Mouse (Mus musculus) brain, embryonic 14.5 days (tissue): ENCODE results near the gene Camk2g.

Source experiments
- CTCF ChIP-seq: fragments of 200-500 bp; IDR thresholded peaks from 2 replicates; pipeline ENCODE4 v1.5.1; 2012; ENCODE audit warnings: inconsistent platforms, mild to moderate bottlenecking, moderate library complexity, borderline replicate concordance; ENCODE audit not compliant: insufficient read depth, insufficient read length; ENCODE audit errors: extremely low read depth
- POLR2A ChIP-seq: fragments of 200-500 bp; IDR thresholded peaks from 2 replicates; pipeline ENCODE4 v1.6.1; 2012; ENCODE audit warnings: mild to moderate bottlenecking, inconsistent platforms, borderline replicate concordance; ENCODE audit not compliant: poor library complexity, insufficient read depth, insufficient read length, severe bottlenecking; ENCODE audit errors: extremely low read depth

GRCm38 (mm10) chr14:20694884-20695760 is 98.8 kb downstream of the Camk2g start, which contains the start of gene Fut11:
- TF ChIP-seq CTCF (no peak), POLR2A (peak; percentile 60)
